Mouse (Mus musculus): ENCODE results near the gene March6.
A peak's percentile ranks its signal among the peaks of the same experiment; 100 is the strongest.

March6 gene

GRCm38 (mm10) chr15:31454861-31455295, 76.0 kb downstream of the March6 start:
- no peak for DNase-seq (ENCODE audit: low read depth in 1 of 2, low spot score in 2 of 2)

- no peak for DNase-seq (ENCODE audit: low read depth in 1 of 2, low spot score in 2 of 2)
Observed at GRCm38 (mm10) chr15:31454096-31454860, 76.6 kb downstream of the March6 start.

- peak; percentile 38 to 72 for DNase-seq (ENCODE audit: low read depth in 1 of 2, low spot score in 2 of 2)
Observed at GRCm38 (mm10) chr15:31453098-31453916, 77.5 kb downstream of the March6 start, which contains the start of gene Ropn1l. Ropn1l (minus strand) TSS chr15:31453737.

- DNase-seq (ENCODE audit: low read depth in 1 of 2, low spot score in 2 of 2) = no peak
Observed at GRCm38 (mm10) chr15:31452336-31453097, 78.3 kb downstream of the March6 start.

GRCm38 (mm10) chr15:31449772-31450171, 81.1 kb downstream of the March6 start:
- no peak for DNase-seq (ENCODE audit: low read depth in 1 of 2, low spot score in 2 of 2)

- DNase-seq (ENCODE audit: low read depth in 1 of 2, low spot score in 2 of 2) = no peak
Observed at GRCm38 (mm10) chr15:31447121-31447520, 83.7 kb downstream of the March6 start.

GRCm38 (mm10) chr15:31442698-31443097, 88.2 kb downstream of the March6 start:
- no peak for DNase-seq (ENCODE audit: low read depth in 1 of 2, low spot score in 2 of 2)

GRCm38 (mm10) chr15:31441996-31442395, 88.9 kb downstream of the March6 start:
- no peak for DNase-seq (ENCODE audit: low read depth in 1 of 2, low spot score in 2 of 2)

- DNase-seq (ENCODE audit: low read depth in 1 of 2, low spot score in 2 of 2) = no peak
Observed at GRCm38 (mm10) chr15:31436811-31437210, 94.0 kb downstream of the March6 start.

GRCm38 (mm10) chr15:31436083-31436482, 94.8 kb downstream of the March6 start:
- DNase-seq (ENCODE audit: low read depth in 1 of 2, low spot score in 2 of 2) = no peak

- DNase-seq (ENCODE audit: low read depth in 1 of 2, low spot score in 2 of 2) = no peak
Observed at GRCm38 (mm10) chr15:31433768-31434167, 97.1 kb downstream of the March6 start.

- DNase-seq (ENCODE audit: low read depth in 1 of 2, low spot score in 2 of 2) = no peak
Observed at GRCm38 (mm10) chr15:31431847-31432246, 99.0 kb downstream of the March6 start.

- no peak for DNase-seq (ENCODE audit: low read depth in 1 of 2, low spot score in 2 of 2)
Observed at GRCm38 (mm10) chr15:31430014-31430413, 100.8 kb downstream of the March6 start.

- no peak for DNase-seq (ENCODE audit: low read depth in 1 of 2, low spot score in 2 of 2)
Observed at GRCm38 (mm10) chr15:31429429-31429828, 101.4 kb downstream of the March6 start.

- no peak for DNase-seq (ENCODE audit: low read depth in 1 of 2, low spot score in 2 of 2)
Observed at GRCm38 (mm10) chr15:31428571-31428970, 102.3 kb downstream of the March6 start.

- no peak for DNase-seq (ENCODE audit: low read depth in 1 of 2, low spot score in 2 of 2)
Observed at GRCm38 (mm10) chr15:31427390-31427789, 103.5 kb downstream of the March6 start.

- no peak for DNase-seq (ENCODE audit: low read depth in 1 of 2, low spot score in 2 of 2)
Observed at GRCm38 (mm10) chr15:31426066-31426706, 104.7 kb downstream of the March6 start.

GRCm38 (mm10) chr15:31422649-31423369, 108.0 kb downstream of the March6 start:
- no peak for DNase-seq (ENCODE audit: low read depth in 1 of 2, low spot score in 2 of 2)

- DNase-seq (ENCODE audit: low read depth in 1 of 2, low spot score in 2 of 2) = peak in 1 of 2 experiments; percentile 28
Observed at GRCm38 (mm10) chr15:31419037-31419436, 111.8 kb downstream of the March6 start.

- no peak for DNase-seq (ENCODE audit: low read depth in 1 of 2, low spot score in 2 of 2)
Observed at GRCm38 (mm10) chr15:31418686-31419024, 112.2 kb downstream of the March6 start.

Measured in monocyte, adult 2 months (primary cell).